Mouse (Mus musculus): ENCODE measurements around the gene Caprin1.

Caprin1 gene

GRCm38 (mm10) chr2:103797491-103798009 is at the start of gene Caprin1:
Caprin1 (minus strand) TSS chr2:103797649.
- DNase-seq (ENCODE audit: low read depth, low spot score): peak; percentile 91

GRCm38 (mm10) chr2:103846875-103847274 is 49.4 kb upstream of the Caprin1 start:
- no peak for DNase-seq (ENCODE audit: low read depth, low spot score)

- no peak for DNase-seq (ENCODE audit: low read depth, low spot score)
Measured at GRCm38 (mm10) chr2:103846271-103846670, 48.8 kb upstream of the Caprin1 start.

- no peak for DNase-seq (ENCODE audit: low read depth, low spot score)
Measured at GRCm38 (mm10) chr2:103844016-103844415, 46.6 kb upstream of the Caprin1 start.

- no peak for DNase-seq (ENCODE audit: low read depth, low spot score)
Measured at GRCm38 (mm10) chr2:103843321-103843720, 45.9 kb upstream of the Caprin1 start.

GRCm38 (mm10) chr2:103842299-103842698 is 44.9 kb upstream of the Caprin1 start:
- DNase-seq (ENCODE audit: low read depth, low spot score): no peak

- no peak for DNase-seq (ENCODE audit: low read depth, low spot score)
Measured at GRCm38 (mm10) chr2:103838483-103838882, 41.0 kb upstream of the Caprin1 start.

- DNase-seq (ENCODE audit: low read depth, low spot score): no peak
Measured at GRCm38 (mm10) chr2:103837166-103837565, 39.7 kb upstream of the Caprin1 start.

GRCm38 (mm10) chr2:103835614-103836395 is 38.4 kb upstream of the Caprin1 start:
- no peak for DNase-seq (ENCODE audit: low read depth, low spot score)

GRCm38 (mm10) chr2:103833816-103834445 is 36.5 kb upstream of the Caprin1 start:
- DNase-seq (ENCODE audit: low read depth, low spot score): no peak

GRCm38 (mm10) chr2:103832899-103833298 is 35.5 kb upstream of the Caprin1 start:
- no peak for DNase-seq (ENCODE audit: low read depth, low spot score)

GRCm38 (mm10) chr2:103828900-103829299 is 31.5 kb upstream of the Caprin1 start:
- DNase-seq (ENCODE audit: low read depth, low spot score): no peak

- DNase-seq (ENCODE audit: low read depth, low spot score): no peak
Measured at GRCm38 (mm10) chr2:103824916-103825315, 27.5 kb upstream of the Caprin1 start.

GRCm38 (mm10) chr2:103822560-103822959 is 25.1 kb upstream of the Caprin1 start:
- DNase-seq (ENCODE audit: low read depth, low spot score): no peak

GRCm38 (mm10) chr2:103817145-103817895 is 19.9 kb upstream of the Caprin1 start:
- DNase-seq (ENCODE audit: low read depth, low spot score): no peak

- no peak for DNase-seq (ENCODE audit: low read depth, low spot score)
Measured at GRCm38 (mm10) chr2:103815976-103816375, 18.5 kb upstream of the Caprin1 start.

GRCm38 (mm10) chr2:103811465-103812191 is 14.2 kb upstream of the Caprin1 start:
- DNase-seq (ENCODE audit: low read depth, low spot score): no peak

- no peak for DNase-seq (ENCODE audit: low read depth, low spot score)
Measured at GRCm38 (mm10) chr2:103810412-103810811, 13.0 kb upstream of the Caprin1 start.

- DNase-seq (ENCODE audit: low read depth, low spot score): no peak
Measured at GRCm38 (mm10) chr2:103808466-103808865, 11.0 kb upstream of the Caprin1 start.

GRCm38 (mm10) chr2:103803770-103804530 is 6.5 kb upstream of the Caprin1 start:
- no peak for DNase-seq (ENCODE audit: low read depth, low spot score)

GRCm38 (mm10) chr2:103802422-103802821 is 5.0 kb upstream of the Caprin1 start:
- no peak for DNase-seq (ENCODE audit: low read depth, low spot score)
